Mouse (Mus musculus): ENCODE data around the gene Spout1. TPM values are rescaled to one million over a fixed set of nuclear protein-coding genes. Genes with fewer than 3 reads are reported as not detected.

The Spout1 gene
- polyA plus RNA-seq (2014; fragmentation: Illumina TruSeq; extraction: RNeasy Lipid Tissue Mini Kit (QIAGEN cat#74804); ENCODE audit: low read depth, low replicate concordance) = 24.3 TPM

GRCm38 (mm10) chr2:30177700-30178675 lies at the start of gene Spout1:
Spout1 (minus strand) TSS chr2:30178459.

GRCm38 (mm10) chr2:30205629-30206357 lies 27.5 kb upstream of the Spout1 start, which contains the start of gene Kyat1:
Kyat1 (minus strand) TSS chr2:30205847.

GRCm38 (mm10) chr2:30171371-30171996 lies 6.8 kb downstream of the Spout1 start, which contains the start of gene Endog:
Endog (plus strand) TSS chr2:30171493.

GRCm38 (mm10) chr2:30133613-30134377 lies 44.5 kb downstream of the Spout1 start, which contains the start of gene Tbc1d13:
Tbc1d13 (plus strand) TSS chr2:30133746.

GRCm38 (mm10) chr2:30124472-30125274 lies 53.6 kb downstream of the Spout1 start, which contains the start of gene Zer1:
Zer1 (minus strand) TSS chr2:30124585.

Other genes with a start within 250 kb of the Spout1 start
- gene Gle1, start 243.0 kb downstream of the Spout1 start, polyA plus RNA-seq (2014; fragmentation: Illumina TruSeq; extraction: RNeasy Lipid Tissue Mini Kit (QIAGEN cat#74804); ENCODE audit: low read depth, low replicate concordance) = 26.0 TPM
- 142 TPM for gene Sptan1, start 212.9 kb downstream of the Spout1 start, polyA plus RNA-seq (2014; fragmentation: Illumina TruSeq; extraction: RNeasy Lipid Tissue Mini Kit (QIAGEN cat#74804); ENCODE audit: low read depth, low replicate concordance)
- gene Wdr34, start 129.6 kb downstream of the Spout1 start, polyA plus RNA-seq (2014; fragmentation: Illumina TruSeq; extraction: RNeasy Lipid Tissue Mini Kit (QIAGEN cat#74804); ENCODE audit: low read depth, low replicate concordance) = 31.1 TPM
- 123 TPM for gene Set, start 121.1 kb downstream of the Spout1 start, polyA plus RNA-seq (2014; fragmentation: Illumina TruSeq; extraction: RNeasy Lipid Tissue Mini Kit (QIAGEN cat#74804); ENCODE audit: low read depth, low replicate concordance)
- gene Pkn3, start 100.8 kb downstream of the Spout1 start, polyA plus RNA-seq (2014; fragmentation: Illumina TruSeq; extraction: RNeasy Lipid Tissue Mini Kit (QIAGEN cat#74804); ENCODE audit: low read depth, low replicate concordance) = 7.0 TPM
- gene Zdhhc12, start 84.8 kb downstream of the Spout1 start, polyA plus RNA-seq (2014; fragmentation: Illumina TruSeq; extraction: RNeasy Lipid Tissue Mini Kit (QIAGEN cat#74804); ENCODE audit: low read depth, low replicate concordance) = 20.2 TPM
- gene Zer1, start 53.9 kb downstream of the Spout1 start, polyA plus RNA-seq (2014; fragmentation: Illumina TruSeq; extraction: RNeasy Lipid Tissue Mini Kit (QIAGEN cat#74804); ENCODE audit: low read depth, low replicate concordance) = 34.6 TPM
- gene Tbc1d13, start 44.7 kb downstream of the Spout1 start, polyA plus RNA-seq (2014; fragmentation: Illumina TruSeq; extraction: RNeasy Lipid Tissue Mini Kit (QIAGEN cat#74804); ENCODE audit: low read depth, low replicate concordance) = 35.5 TPM
- 14.7 TPM for gene Endog, start 7.0 kb downstream of the Spout1 start, polyA plus RNA-seq (2014; fragmentation: Illumina TruSeq; extraction: RNeasy Lipid Tissue Mini Kit (QIAGEN cat#74804); ENCODE audit: low read depth, low replicate concordance)
- gene Kyat1, start 27.4 kb upstream of the Spout1 start, polyA plus RNA-seq (2014; fragmentation: Illumina TruSeq; extraction: RNeasy Lipid Tissue Mini Kit (QIAGEN cat#74804); ENCODE audit: low read depth, low replicate concordance) = 45.6 TPM
- gene Lrrc8a, start 59.3 kb upstream of the Spout1 start, polyA plus RNA-seq (2014; fragmentation: Illumina TruSeq; extraction: RNeasy Lipid Tissue Mini Kit (QIAGEN cat#74804); ENCODE audit: low read depth, low replicate concordance) = 13.3 TPM
- gene Gm28035, start 62.1 kb upstream of the Spout1 start, polyA plus RNA-seq (2014; fragmentation: Illumina TruSeq; extraction: RNeasy Lipid Tissue Mini Kit (QIAGEN cat#74804); ENCODE audit: low read depth, low replicate concordance) = 2.3 TPM
- 56.8 TPM for gene Phyhd1, start 87.7 kb upstream of the Spout1 start, polyA plus RNA-seq (2014; fragmentation: Illumina TruSeq; extraction: RNeasy Lipid Tissue Mini Kit (QIAGEN cat#74804); ENCODE audit: low read depth, low replicate concordance)
- not detected for gene Gm28038, start 102.6 kb upstream of the Spout1 start, polyA plus RNA-seq (2014; fragmentation: Illumina TruSeq; extraction: RNeasy Lipid Tissue Mini Kit (QIAGEN cat#74804); ENCODE audit: low read depth, low replicate concordance)
- gene Dolk, start 107.9 kb upstream of the Spout1 start, polyA plus RNA-seq (2014; fragmentation: Illumina TruSeq; extraction: RNeasy Lipid Tissue Mini Kit (QIAGEN cat#74804); ENCODE audit: low read depth, low replicate concordance) = 34.9 TPM
- 21.8 TPM for gene Nup188, start 107.9 kb upstream of the Spout1 start, polyA plus RNA-seq (2014; fragmentation: Illumina TruSeq; extraction: RNeasy Lipid Tissue Mini Kit (QIAGEN cat#74804); ENCODE audit: low read depth, low replicate concordance)
- 208 TPM for gene Sh3glb2, start 180.9 kb upstream of the Spout1 start, polyA plus RNA-seq (2014; fragmentation: Illumina TruSeq; extraction: RNeasy Lipid Tissue Mini Kit (QIAGEN cat#74804); ENCODE audit: low read depth, low replicate concordance)
- 39.4 TPM for gene Miga2, start 185.8 kb upstream of the Spout1 start, polyA plus RNA-seq (2014; fragmentation: Illumina TruSeq; extraction: RNeasy Lipid Tissue Mini Kit (QIAGEN cat#74804); ENCODE audit: low read depth, low replicate concordance)
- 24.6 TPM for gene Dolpp1, start 213.8 kb upstream of the Spout1 start, polyA plus RNA-seq (2014; fragmentation: Illumina TruSeq; extraction: RNeasy Lipid Tissue Mini Kit (QIAGEN cat#74804); ENCODE audit: low read depth, low replicate concordance)
- gene Crat, start 237.4 kb upstream of the Spout1 start, polyA plus RNA-seq (2014; fragmentation: Illumina TruSeq; extraction: RNeasy Lipid Tissue Mini Kit (QIAGEN cat#74804); ENCODE audit: low read depth, low replicate concordance) = 104 TPM
- gene Ptpa, start 237.6 kb upstream of the Spout1 start, polyA plus RNA-seq (2014; fragmentation: Illumina TruSeq; extraction: RNeasy Lipid Tissue Mini Kit (QIAGEN cat#74804); ENCODE audit: low read depth, low replicate concordance) = 140 TPM

All from adipose tissue, adult 10 weeks (tissue).